Mouse (Mus musculus) hindbrain, embryonic 15.5 days (tissue): Measurements from ENCODE around the gene Cd3e. TPM values are rescaled to one million over a fixed set of nuclear protein-coding genes. Genes with fewer than 3 reads are reported as not detected.
"Not testable (repeated sequence)": the region's sequence is repeated elsewhere in the genome, so short reads cannot be mapped to it uniquely, and the experiment has no call there.

Experiments
- ATAC-seq: fragments of 200-750 bp; cut with Nextera tagmentation; 2 replicates; pipeline ENCODE4 v1.8.0; 2017; ENCODE audit warnings: low read depth, moderate number of reproducible peaks, moderate TSS enrichment; ENCODE audit not compliant: low FRiP score
- H3K27ac ChIP-seq: fragments of 300-500 bp; sonication (generic); replicated peaks from 2 replicates; pipeline ENCODE4 v1.5.1; 2015; ENCODE audit warnings: mild to moderate bottlenecking, inconsistent platforms
- H3K27me3 ChIP-seq: fragments of 300-500 bp; sonication (generic); 2 replicates; pipeline ENCODE4 v1.6.1; 2015; ENCODE audit warnings: control low read depth, inconsistent platforms
- H3K36me3 ChIP-seq: fragments of 300-500 bp; sonication (generic); 2 replicates; pipeline ENCODE4 v1.6.1; 2015; ENCODE audit warnings: control low read depth, inconsistent platforms
- H3K4me1 ChIP-seq: fragments of 300-500 bp; sonication (generic); replicated peaks from 2 replicates; pipeline ENCODE4 v1.6.1; 2015; ENCODE audit warnings: control low read depth, inconsistent platforms
- H3K4me2 ChIP-seq: fragments of 300-500 bp; sonication (generic); 2 replicates; pipeline ENCODE4 v1.6.1; 2015; ENCODE audit warnings: moderate library complexity, mild to moderate bottlenecking, inconsistent platforms
- H3K4me3 ChIP-seq: fragments of 300-500 bp; sonication (generic); 2 replicates; pipeline ENCODE4 v1.5.1; 2015; ENCODE audit warnings: mild to moderate bottlenecking, inconsistent platforms
- H3K9ac ChIP-seq: fragments of 300-500 bp; sonication (generic); 2 replicates; pipeline ENCODE4 v1.6.1; 2015; ENCODE audit warnings: inconsistent platforms
- H3K9me3 ChIP-seq: fragments of 300-500 bp; sonication (generic); 2 replicates; pipeline ENCODE4 v1.6.1; 2016; ENCODE audit warnings: control low read depth, inconsistent platforms
- WGBS: fragments of 180-500 bp; shearing (Covaris S2); methylation state at CpG from one replicate; pipeline ENCODE4 v1.1.7; 2015; 5-methylcytosine and 5-hydroxymethylcytosine counted together
- polyA plus RNA-seq: library from polyadenylated mRNA; unstranded; fragments of >200 nt; fragmentation: Nextera tagmentation; extraction: Ambion mirVana; gene quantifications from 2 replicates; pipeline ENCODE4 v1.2.1, GENCODE M21; 2015

The Cd3e gene
- polyA plus RNA-seq, 1 experiment from 2014 or later = 0.18 TPM

DNA sequence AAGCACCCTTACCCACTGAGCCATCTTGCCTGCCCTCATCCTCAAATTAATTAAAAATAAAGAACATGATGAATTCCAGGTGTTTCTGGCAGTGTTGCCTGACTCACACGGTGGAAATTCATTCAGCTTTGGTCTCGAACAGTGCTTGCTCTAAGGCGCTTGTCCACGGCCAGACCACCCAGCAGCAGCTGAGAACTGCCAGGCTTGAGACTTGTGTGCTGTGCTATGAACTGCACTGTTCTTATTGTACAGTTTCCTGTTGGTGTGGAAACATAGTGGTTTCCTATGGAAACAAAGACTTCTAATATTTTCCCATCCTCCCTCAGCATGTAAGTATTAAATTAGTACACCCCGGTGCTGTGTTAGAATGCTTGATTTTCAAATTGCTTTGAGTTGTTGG lies 22.5 kb downstream of the Cd3e start:
- WGBS = 76% methylated on average over 5 of the region's 5 CpGs
- Histone ChIP-seq H3K27ac (no peak overlapping the region), H3K36me3 (no peaks in the 10 kb centered on the region), H3K27me3 (no peaks in the 10 kb centered on the region), H3K4me2 (no peak overlapping the region), H3K4me1 (no peaks in the 10 kb centered on the region), H3K4me3 (no peak overlapping the region), H3K9ac (no peak overlapping the region), H3K9me3 (no peaks in the 10 kb centered on the region)
- ATAC-seq = no peak

DNA sequence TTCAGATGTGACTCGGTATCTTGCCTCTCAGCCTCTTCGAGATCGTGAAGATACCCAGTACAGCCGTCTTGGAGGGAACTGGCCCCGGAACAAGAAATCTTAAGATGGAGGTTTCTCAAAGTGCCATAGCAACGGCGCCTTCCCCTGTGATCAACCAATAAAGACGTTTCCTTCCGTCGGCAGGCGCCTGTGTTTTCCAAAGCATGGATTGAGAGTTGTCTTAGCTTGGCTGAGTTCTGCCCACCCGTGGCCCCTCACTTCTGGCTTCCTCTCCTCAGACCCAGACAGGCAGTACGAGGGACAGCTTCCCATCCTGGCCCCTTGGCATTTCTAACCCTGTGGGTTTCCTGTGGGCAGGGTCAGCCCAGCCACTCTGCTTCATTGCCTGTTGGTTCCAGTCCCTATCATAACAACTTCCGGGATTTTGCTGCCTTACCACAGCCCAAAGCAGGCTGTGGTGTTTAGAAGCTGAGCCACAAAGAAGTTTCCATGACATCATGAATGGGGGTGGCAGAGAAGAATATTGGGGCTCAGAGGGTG lies 23.1 kb downstream of the Cd3e start:
- WGBS = 55% methylated on average over 14 of the region's 14 CpGs
- Histone ChIP-seq H3K27me3 (no peaks in the 10 kb centered on the region), H3K4me2 (no peak overlapping the region), H3K9me3 (no peaks in the 10 kb centered on the region), H3K4me1 (no peaks in the 10 kb centered on the region), H3K9ac (no peak overlapping the region), H3K4me3 (no peak overlapping the region), H3K36me3 (no peaks in the 10 kb centered on the region), H3K27ac (no peak overlapping the region)
- ATAC-seq = no peak

DNA sequence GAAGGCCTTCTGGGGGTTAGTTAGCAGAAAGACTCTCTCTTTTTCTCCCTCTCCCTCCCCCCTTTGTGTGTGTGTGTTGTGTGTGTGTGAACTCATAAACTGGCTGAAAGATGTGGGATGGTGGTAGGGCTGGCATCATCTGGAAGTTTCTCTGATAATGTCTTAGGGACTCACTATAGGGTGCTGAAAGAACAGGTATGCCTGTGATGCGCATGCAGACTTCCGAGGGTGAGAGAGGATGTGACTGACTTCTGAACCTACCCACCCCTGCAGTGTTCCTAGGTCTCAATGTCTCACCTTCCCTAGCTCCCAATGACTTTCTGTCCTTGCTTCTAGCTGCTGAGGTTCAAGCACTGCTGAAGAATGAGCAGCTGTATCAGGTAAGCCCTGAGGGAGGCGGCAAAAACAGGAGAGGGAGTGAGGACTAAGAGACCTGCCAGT lies 23.7 kb downstream of the Cd3e start:
- H3K9me3 ChIP-seq = no peaks in the 10 kb centered on the region
- no peak for ATAC-seq
- H3K4me3 ChIP-seq = no peak overlapping the region
- H3K9ac ChIP-seq = no peak overlapping the region
- H3K27ac ChIP-seq = no peak overlapping the region
- H3K27me3 ChIP-seq = no peaks in the 10 kb centered on the region
- 79% methylated on average over 3 of the region's 3 CpGs for WGBS
- no peak overlapping the region for H3K4me2 ChIP-seq
- H3K4me1 ChIP-seq = no peaks in the 10 kb centered on the region
- H3K36me3 ChIP-seq = no peaks in the 10 kb centered on the region

DNA sequence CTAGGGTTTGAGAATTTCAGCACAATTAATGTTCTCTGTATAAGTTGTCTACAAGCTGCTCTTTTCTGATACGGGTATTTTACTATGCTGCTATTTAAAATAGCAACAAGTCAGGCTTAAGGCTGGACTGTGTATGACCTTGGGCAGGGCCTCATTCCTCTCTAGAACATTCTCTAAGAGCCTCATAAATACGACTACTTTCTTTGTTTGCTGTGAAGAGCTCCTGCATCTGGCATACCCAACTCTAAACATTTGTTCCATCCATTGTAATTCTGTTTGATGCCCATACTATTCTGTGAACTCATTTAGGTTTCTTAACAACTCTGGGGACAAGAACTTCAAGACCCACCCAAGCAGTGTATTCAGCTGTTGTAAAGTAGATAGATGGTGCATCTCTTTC lies 26.4 kb downstream of the Cd3e start:
- 0 out of 2 replicates have a peak, but pooled peaks cover 2% of the 10 kb centered on the region for H3K27me3 ChIP-seq
- H3K9ac ChIP-seq = no peak overlapping the region

DNA sequence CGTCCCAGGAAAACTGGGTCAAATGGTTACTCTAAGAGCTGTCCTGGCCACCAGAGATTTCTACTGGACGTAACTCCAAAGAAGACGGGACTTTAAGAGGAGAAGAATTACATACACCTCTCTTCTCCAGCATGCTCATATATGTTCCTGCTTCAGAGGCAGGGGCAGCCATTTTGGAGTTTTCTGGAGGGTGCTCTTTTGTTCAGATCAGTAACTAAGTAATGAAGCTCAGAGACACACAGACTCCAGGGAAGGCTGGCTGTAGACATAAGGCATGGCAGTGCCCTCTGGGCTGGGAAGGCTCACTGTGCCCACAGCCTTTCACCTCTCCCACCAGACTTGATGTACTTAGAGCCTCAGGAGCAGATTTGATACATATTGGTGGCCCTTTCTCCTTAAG lies 26.9 kb downstream of the Cd3e start:
- H3K27me3 ChIP-seq = 0 out of 2 replicates have a peak, but pooled peaks cover 3% of the 10 kb centered on the region
- no peak for ATAC-seq
- H3K9ac ChIP-seq = no peak overlapping the region
- no peaks in the 10 kb centered on the region for H3K4me1 ChIP-seq
- H3K36me3 ChIP-seq = no peaks in the 10 kb centered on the region
- H3K4me3 ChIP-seq = no peak overlapping the region
- WGBS = 91% methylated on average over 3 of the region's 3 CpGs
- no peaks in the 10 kb centered on the region for H3K9me3 ChIP-seq
- H3K4me2 ChIP-seq = no peak overlapping the region
- H3K27ac ChIP-seq = no peak overlapping the region

More for the DNA sequence above, 26.4 kb downstream of the Cd3e start:
- Histone ChIP-seq H3K27ac (no peak overlapping the region), H3K4me2 (no peak overlapping the region), H3K36me3 (no peaks in the 10 kb centered on the region), H3K4me3 (no peak overlapping the region), H3K9me3 (no peaks in the 10 kb centered on the region), H3K4me1 (no peaks in the 10 kb centered on the region)
- no peak for ATAC-seq
- WGBS = 85% methylated on average over 2 of the region's 2 CpGs

DNA sequence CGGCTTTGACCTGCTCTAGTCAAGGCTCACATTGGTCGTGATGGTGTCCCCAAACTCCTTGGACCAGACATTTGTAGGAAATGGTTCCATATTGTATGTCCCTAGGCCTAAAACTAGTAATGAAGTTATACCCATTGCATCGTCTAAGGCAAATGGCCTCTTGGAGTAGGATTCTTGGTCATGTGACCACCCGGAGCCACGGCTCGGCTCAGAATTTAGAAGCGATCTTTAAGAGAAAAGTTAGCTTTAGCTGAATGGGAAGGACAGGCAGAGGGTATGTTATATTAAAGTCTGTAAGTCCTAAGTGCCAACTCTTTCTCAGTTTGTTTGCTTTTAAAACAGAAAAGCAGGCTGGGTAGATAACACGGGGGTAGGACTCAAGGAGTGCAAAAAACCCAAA lies 27.3 kb downstream of the Cd3e start:
- Histone ChIP-seq H3K9ac (no peak overlapping the region), H3K27me3 (0 out of 2 replicates have a peak, but pooled peaks cover 3% of the 10 kb centered on the region), H3K9me3 (no peaks in the 10 kb centered on the region), H3K27ac (no peak overlapping the region), H3K36me3 (no peaks in the 10 kb centered on the region), H3K4me3 (no peak overlapping the region), H3K4me2 (no peak overlapping the region), H3K4me1 (no peaks in the 10 kb centered on the region)
- WGBS = 85% methylated on average over 8 of the region's 8 CpGs
- no peak for ATAC-seq

DNA sequence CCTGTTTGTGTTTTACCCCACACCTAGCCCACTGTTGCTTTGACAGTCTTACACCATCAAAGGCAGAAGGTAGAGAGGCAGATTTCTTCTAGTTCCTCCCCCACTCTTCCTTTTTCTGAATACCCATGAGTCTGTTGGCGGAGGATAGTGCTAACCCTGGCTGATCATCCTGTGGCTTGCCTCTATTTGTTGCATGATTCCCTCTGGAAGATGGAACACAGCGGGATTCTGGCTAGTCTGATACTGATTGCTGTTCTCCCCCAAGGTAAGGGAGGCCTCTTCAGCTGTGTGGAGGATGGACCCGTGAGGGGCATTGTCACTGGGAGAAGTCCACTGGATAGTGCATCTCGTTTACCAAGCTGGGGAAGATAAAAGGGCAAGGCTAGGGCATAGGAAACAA lies 27.8 kb downstream of the Cd3e start, which contains the start of gene Cd3d:
TSS of gene Cd3d (plus strand) at position 111 of the 400 bp plus-strand sequence.
- H3K27ac ChIP-seq = no peak within 1 kb of the TSS
- no peaks in the 10 kb centered on the region for H3K36me3 ChIP-seq
- H3K27me3 ChIP-seq = 0 out of 2 replicates have a peak, but pooled peaks cover 3% of the 10 kb centered on the region
- ATAC-seq = no peak
- H3K4me3 ChIP-seq = no peak within 1 kb of the TSS
- H3K9me3 ChIP-seq = no peaks in the 10 kb centered on the region
- WGBS = 82% methylated on average over 4 of the region's 4 CpGs
- no peak within 1 kb of the TSS for H3K4me2 ChIP-seq
- H3K4me1 ChIP-seq = no peaks in the 10 kb centered on the region
- H3K9ac ChIP-seq = no peak within 1 kb of the TSS

DNA sequence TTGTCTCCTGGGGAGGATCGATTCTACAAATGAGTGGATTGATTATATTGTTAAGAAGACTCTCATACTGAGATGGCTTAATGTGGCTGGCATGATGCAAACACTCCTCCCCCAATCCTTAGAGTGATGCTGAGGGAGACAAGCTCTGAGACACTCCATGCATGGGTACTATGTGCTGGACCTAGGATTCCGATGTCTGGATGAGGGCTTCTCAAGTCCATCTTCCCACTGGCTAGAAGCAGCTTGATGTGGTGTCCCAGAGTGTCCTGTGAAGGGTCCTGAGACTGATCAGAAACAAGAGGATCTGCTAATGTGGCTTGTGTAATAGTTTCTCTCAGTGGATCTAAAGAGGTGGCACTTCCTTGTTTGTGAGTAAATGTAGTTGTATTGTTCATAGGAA lies 28.3 kb downstream of the Cd3e start:
- Histone ChIP-seq H3K27ac (no peak overlapping the region), H3K27me3 (0 out of 2 replicates have a peak, but pooled peaks cover 3% of the 10 kb centered on the region), H3K9me3 (no peaks in the 10 kb centered on the region), H3K4me2 (no peak overlapping the region), H3K4me3 (no peak overlapping the region), H3K9ac (no peak overlapping the region), H3K36me3 (no peaks in the 10 kb centered on the region), H3K4me1 (no peaks in the 10 kb centered on the region)
- ATAC-seq = no peak
- WGBS = 97% methylated on average over 2 of the region's 2 CpGs

DNA sequence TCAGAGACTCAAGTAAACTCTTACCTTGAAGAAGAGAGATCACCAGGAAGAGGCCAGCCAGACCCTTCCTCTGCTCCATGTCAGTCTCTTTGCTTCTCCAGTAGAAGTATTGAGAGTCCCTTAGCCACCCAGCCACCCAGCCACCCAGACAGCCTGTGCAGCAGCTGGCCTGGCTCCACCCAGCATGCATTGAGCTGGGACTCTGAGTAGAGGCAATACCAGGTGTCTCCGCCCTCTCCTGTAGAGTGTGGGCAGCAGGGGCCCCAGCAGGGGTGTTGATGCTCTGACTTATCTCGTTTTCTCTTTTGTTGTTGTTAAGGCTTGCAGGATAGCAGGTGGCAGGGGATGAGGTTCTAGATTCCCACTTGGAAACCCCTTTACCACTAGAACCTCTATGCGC lies 29.2 kb downstream of the Cd3e start, which contains the start of gene Cd3g:
TSS of gene Cd3g (minus strand) at position 190 of the 400 bp plus-strand sequence.
- Histone ChIP-seq H3K4me3 (no peak within 1 kb of the TSS), H3K9me3 (no peaks in the 10 kb centered on the region), H3K9ac (no peak within 1 kb of the TSS), H3K27me3 (0 out of 2 replicates have a peak, but pooled peaks cover 9% of the 10 kb centered on the region), H3K27ac (no peak within 1 kb of the TSS), H3K4me1 (no peaks in the 10 kb centered on the region), H3K36me3 (no peaks in the 10 kb centered on the region), H3K4me2 (no peak within 1 kb of the TSS)
- no peak for ATAC-seq
- WGBS = 66% methylated on average over 3 of the region's 3 CpGs

DNA sequence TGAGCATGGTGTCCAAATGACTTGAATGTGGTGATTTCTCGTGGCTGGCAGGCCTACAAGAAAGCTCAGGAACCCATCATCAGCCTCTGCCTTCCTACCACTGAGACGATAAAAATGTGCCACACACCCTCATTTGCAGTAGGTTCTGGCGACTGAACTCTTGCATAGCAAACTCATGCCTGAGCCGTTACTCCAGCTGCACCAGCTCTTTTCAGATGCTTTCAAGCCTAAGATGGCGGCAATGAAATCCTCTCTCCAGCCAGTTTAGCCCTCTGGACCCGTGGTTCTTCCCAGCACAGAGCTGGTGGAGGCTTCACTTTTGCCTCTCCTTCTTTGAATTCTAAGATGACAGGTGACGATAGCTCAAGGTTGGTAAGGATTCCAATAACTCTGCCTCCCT lies 29.6 kb downstream of the Cd3e start:
- WGBS = 76% methylated on average over 7 of the region's 7 CpGs
- H3K9ac ChIP-seq = no peak overlapping the region
- H3K9me3 ChIP-seq = no peaks in the 10 kb centered on the region

DNA sequence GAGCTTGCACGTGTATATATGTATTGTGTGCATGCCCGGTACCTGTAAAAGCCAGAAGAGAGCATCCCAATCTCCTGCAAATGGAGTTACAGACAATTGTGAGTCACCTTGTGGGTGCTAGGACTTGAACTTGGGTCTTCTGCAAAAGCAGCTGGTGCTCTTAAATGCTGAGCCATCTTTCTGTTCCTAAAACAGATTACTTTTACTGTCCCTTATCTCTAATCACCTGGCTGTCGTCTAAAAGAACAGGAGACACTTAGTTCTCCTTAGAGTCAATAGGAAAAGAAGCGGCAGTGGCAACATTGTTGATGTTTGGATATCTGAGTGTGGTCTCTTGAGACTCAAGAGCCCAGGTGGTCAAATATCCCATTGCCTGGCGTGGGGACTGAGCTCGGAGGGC lies 31.6 kb downstream of the Cd3e start:
- WGBS = 73% methylated on average over 6 of the region's 6 CpGs
- Histone ChIP-seq H3K4me3 (no peak overlapping the region), H3K9me3 (no peaks in the 10 kb centered on the region), H3K4me2 (no peak overlapping the region), H3K9ac (no peak overlapping the region), H3K27me3 (peaks cover 16% of the 10 kb centered on the region), H3K36me3 (no peaks in the 10 kb centered on the region), H3K27ac (no peak overlapping the region), H3K4me1 (no peaks in the 10 kb centered on the region)
- ATAC-seq = no peak

More for the DNA sequence above, 29.6 kb downstream of the Cd3e start:
- no peaks in the 10 kb centered on the region for H3K4me1 ChIP-seq
- no peak overlapping the region for H3K4me3 ChIP-seq
- H3K4me2 ChIP-seq = no peak overlapping the region
- no peak overlapping the region for H3K27ac ChIP-seq
- no peaks in the 10 kb centered on the region for H3K36me3 ChIP-seq
- ATAC-seq = no peak
- H3K27me3 ChIP-seq = 0 out of 2 replicates have a peak, but pooled peaks cover 9% of the 10 kb centered on the region

DNA sequence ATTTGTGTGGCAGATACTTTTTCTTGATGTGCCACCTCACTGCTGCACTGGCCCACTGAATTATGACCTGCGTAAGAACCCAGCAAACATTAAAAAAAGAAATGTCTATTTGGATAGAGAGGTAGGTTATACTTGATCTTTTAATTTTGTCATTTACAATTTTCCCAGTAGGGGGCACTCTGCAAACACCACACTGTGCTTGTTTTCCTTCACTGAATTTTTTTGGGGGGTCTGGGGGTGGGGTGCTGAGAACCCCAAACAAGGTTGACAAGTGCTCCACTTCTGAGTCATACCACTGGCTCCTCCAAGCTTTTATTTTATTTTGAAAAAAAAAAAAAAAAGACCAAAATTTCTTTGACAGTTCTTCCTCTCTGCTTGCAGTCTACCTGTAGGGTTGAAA lies 40.0 kb downstream of the Cd3e start:
- Histone ChIP-seq H3K4me2 (no peak overlapping the region), H3K9me3 (no peaks in the 10 kb centered on the region), H3K9ac (no peak overlapping the region), H3K4me3 (no peak overlapping the region), H3K27ac (no peak overlapping the region), H3K27me3 (peaks cover 8% of the 10 kb centered on the region), H3K4me1 (peaks cover 11% of the 10 kb centered on the region), H3K36me3 (no peaks in the 10 kb centered on the region)
- ATAC-seq = no peak
- WGBS = 60% methylated on average over 1 of the region's 1 CpGs

DNA sequence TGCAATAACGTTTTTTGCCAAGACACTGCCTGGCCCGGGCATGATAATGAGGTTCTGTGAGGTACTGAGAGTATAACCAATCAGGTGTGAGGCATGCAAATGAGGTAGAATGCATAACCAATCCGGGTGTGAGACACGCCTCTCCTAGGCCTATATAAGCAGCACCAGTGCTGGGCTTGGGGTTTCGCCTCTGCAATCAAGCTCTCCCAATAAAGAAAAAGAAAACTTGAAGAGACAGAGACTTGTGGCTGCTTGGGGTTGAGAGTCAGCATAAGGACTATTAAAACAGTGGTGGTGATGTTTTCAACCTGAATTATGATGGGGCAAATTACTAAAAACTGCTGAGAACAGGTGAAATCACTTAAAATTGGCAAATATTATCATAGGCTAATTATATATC lies 41.7 kb downstream of the Cd3e start:
- H3K27ac ChIP-seq, H3K9ac ChIP-seq, H3K4me3 ChIP-seq, H3K27me3 ChIP-seq, H3K9me3 ChIP-seq, H3K36me3 ChIP-seq, H3K4me2 ChIP-seq, ATAC-seq: not testable (repeated sequence)
- H3K4me1 ChIP-seq = peaks cover 20% of the 10 kb centered on the region
- 87% methylated on average over 5 of the region's 5 CpGs for WGBS
